Mouse (Mus musculus) adrenal gland, postnatal 14 days (tissue): Measurements from ENCODE around the gene Tnfaip1. TPM values are rescaled to one million over a fixed set of nuclear protein-coding genes. Genes with fewer than 3 reads are reported as not detected.
A peak's percentile ranks its signal among the peaks of the same experiment; 100 is the strongest.

Experiments
- DNase-seq: peaks from one replicate; pipeline ENCODE4 v3.0.0; 2021; ENCODE audit warnings: mixed read lengths
- total RNA-seq: library from RNA; stranded (reverse); gene quantifications from 2 replicates; pipeline ENCODE4 v1.2.3, GENCODE M21; 2021

Tnfaip1 gene
- total RNA-seq, 1 experiment from 2014 or later, result 47.9 TPM

DNA sequence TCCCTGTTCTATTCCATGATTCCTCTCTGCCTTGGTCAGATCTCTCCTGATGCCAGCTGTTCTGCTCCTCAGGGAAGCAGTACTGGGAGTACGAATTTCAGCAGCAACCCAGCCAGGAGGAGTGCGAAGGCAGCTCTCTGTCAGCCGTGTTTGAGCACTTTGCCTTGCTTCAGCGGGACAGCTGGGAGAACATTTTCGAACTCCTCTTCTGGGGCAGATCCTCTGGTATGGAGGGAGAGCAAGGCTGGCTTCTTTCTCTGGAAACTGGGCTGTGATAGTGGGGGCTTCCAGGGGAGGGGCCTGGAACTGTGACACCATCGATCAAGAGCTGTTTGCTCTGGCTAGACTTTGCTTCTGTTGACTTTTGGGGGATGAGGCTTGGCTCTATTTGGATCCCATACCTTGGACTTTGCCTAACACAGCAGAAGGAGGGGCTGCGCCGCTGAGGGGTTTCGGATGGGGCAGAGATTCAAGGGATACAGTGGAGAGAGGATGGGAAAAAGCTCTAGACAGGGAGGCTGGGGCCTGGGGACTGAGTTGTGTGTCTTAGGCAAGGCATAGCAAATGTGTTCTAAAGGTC, 35.4 kb downstream of the Tnfaip1 start:
- no peak for DNase-seq

DNA sequence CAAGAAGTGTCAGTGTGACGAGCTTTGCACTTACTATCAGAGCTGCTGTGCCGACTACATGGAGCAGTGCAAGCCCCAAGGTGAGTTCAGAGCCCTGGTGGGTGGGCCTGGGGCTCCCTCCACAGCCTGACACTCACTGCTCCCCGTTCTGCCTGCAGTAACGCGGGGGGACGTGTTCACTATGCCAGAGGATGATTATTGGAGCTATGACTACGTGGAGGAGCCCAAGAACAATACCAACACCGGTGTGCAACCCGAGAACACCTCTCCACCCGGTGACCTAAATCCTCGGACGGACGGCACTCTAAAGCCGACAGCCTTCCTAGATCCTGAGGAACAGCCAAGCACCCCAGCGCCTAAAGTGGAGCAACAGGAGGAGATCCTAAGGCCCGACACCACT, 36.6 kb downstream of the Tnfaip1 start:
- DNase-seq, result no peak

DNA sequence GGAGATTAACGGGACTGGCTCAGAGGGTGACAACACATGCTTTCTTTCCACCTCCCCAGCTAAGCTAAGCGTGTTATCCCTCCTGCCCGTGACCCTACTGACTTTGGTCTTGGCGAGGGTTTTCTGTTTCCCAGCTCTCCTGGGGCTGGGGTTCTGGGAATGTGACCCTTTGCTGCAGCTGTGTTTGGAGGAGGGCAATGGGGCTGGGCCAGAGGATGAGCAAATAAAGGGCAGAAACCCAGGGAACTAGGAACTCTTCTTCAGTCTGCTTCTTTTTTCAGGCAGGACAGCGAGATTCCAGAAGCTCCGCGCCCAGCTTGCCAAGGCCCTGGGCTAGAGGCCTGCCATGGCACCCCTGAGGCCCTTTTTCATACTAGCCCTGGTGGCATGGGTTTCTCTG, 37.1 kb downstream of the Tnfaip1 start, which contains the start of gene Vtn:
TSS of gene Vtn (plus strand) at position 88 of the 400 bp plus-strand sequence.
- no peak for DNase-seq

DNA sequence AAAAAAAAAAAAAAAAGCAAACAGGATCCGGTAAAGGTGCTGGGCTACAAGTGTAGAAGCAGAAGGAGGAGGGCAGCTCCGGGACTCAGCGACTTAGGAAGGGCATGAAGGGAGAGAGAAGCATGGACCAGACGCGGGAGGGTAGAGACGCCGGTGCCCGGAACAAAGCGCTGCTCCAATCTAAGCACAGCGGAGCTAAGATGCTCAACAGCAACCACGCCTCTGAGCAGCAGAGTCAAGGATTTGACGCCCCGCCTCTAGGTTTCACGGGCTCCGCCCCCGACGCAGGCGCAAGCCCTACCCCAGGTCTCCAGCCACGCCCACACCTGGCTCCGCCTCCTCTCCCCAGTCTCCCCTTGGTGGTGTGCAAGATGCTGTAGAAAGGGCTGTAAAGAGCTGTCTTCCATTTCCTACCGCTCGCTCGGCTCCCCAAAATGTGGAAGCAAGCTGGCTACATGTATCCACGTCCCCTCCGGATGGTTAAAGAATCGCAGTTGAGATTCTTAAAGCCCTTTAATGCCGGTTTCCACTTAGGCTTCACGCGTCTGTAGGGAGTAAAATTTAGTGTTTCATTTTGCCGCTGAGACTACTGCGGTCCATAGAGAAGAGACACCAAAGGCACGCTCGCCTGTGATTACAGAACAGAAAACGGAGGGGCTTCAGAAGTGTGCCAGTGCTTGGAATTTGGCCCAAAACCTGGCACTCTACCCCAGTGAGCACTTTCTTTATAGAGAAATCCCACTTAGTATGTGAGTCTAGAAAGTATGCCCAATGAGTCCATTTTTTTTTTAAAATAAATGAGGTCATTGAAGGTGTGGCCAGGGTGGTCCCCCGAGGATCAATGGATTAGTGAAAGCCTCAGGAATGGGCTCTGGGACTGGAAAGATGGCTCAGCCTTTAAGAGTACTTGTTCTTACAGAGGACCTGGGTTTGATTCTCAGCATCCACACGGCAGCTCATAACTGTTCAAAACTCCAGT, 38.3 kb downstream of the Tnfaip1 start, which contains the start of gene Sarm1:
TSS of gene Sarm1 (minus strand) at position 211 of the 979 bp plus-strand sequence.
- peak; percentile 96 for DNase-seq

DNA sequence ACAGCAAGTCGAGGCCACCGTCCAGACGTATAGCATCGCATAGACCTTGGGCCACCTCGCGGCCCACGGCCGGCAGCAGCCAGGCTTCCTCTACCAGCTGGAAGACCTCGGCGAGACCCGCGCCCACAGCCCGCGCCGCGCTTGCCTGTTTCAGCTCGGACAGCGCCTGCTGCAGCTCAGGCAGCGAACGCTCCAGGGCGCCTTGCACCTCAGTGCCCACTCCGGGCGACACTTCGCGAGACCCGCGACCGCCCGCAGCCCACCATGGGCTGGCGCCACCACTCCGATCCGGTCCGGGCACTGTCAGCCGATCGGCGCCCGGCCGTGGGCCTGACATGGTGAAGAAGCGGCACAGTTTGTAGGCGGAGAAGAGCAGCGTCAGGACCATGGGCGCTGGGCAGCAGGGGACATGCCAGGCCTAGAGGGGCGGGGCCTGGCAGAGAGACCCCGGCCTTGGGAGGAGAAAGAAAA, 39.0 kb downstream of the Tnfaip1 start:
- DNase-seq, result peak; percentile 59

DNA sequence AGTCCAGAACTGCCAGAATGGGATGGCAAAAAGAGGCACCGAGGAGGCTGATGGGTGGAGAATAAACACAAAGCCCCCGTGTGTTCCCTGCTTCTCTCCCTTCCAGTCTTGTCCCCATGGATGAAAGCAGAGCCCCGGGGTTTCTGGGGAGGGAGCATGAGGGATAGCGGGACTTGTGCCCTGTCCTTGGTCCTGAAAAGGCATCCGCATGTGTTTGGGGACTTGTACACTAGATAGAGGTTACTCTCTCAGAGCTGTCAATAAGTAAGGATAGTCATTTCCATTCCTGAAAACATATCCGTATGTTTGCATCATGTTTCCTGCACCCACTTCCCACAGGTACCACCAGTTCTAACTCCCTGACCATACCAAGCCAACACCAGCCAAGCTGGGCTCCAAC, 40.2 kb downstream of the Tnfaip1 start:
- DNase-seq, result peak; percentile 73

DNA sequence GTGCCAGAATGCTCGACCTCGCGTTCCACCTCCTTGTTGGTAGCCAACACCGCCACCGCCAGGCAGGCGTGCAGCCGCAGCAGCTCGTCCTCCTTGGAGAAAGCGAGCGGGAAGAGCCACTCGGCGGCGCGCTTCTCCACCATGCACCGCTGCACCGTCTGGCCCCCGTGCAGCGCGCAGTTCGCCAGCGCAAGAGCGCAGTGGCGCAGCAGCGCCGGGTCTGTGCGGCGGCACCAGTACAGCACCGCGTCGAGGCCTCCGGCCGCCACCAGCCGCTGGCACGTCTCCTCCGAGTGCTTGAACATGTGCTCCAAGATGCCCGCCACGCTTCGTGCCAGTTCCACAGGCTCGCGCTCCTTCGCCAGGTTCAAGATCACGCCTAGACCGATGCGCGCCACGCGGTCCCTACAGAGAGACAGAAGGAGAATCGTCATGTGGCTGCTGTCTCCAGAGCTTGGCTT, 45.3 kb downstream of the Tnfaip1 start:
- peak; percentile 56 for DNase-seq

DNA sequence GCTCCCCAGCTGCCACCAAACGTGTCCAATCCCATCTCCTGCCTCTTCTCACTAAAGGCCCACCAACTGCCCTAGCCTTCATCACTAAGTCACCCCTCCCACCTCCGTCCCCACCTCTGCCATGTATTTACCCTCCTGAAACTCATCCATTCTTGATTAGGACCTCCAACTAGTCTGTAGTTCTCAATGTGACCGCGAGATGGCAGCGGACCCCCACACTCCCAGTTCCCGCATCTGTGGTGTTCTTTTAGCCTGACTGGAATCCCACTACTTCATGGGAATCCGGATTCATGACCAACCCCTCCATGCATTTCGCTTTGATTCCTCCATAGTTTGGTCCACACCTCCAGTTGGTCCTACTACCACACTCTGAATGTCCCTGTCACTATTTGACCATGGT, 48.0 kb downstream of the Tnfaip1 start:
- peak; percentile 83 for DNase-seq

DNA sequence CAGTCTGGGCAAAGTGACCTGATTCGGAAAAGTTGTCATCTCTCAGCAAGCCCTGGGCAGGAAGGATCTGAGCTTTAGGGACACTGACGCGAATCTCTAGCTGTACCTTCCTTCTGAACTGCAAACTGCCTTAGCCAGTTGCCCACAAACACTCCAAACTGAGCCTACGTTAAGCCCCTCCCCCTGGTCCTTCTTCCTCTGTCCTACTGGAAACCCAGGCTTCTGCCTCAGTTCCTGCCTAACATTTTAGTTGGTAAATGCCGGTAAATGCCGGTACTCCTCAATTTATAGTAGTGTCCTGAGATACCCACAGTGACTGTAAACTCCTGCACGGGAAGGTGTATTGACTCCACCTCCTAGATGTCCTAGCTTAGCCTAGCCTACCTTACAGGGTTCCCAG, 52.5 kb downstream of the Tnfaip1 start:
- DNase-seq, result no peak

DNA sequence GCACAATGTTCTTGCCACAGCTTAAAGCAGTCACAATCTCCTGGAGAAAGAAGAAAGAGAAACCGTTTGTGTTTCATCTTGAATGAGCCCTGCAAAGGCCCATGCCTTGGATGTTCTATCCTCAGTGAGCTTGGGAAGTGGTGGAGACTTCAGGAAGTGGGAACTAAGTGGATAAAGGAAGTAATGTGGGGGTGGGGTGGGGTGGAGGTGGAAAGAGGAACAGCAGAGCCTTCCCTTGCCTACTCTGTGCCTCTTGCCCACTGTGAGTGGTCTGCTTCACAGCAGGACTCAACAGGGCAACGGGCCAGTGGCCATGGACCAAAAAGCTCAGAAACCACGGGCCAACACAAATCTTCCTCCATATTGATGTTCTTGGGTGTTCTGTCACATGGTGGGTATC, 60.8 kb downstream of the Tnfaip1 start:
- DNase-seq, result no peak

Other genes starting within 250 kb of the Tnfaip1 start
- 0.41 and 0.83 TPM in 2 replicates for gene BC030499, start 245.5 kb downstream of the Tnfaip1 start, total RNA-seq
- 9.7 and 12.4 TPM in 2 replicates for gene Spag5, start 234.8 kb downstream of the Tnfaip1 start, total RNA-seq
- 8.8 and 9.2 TPM in 2 replicates for gene Aldoc, start 213.4 kb downstream of the Tnfaip1 start, total RNA-seq
- 43.0 and 47.6 TPM in 2 replicates for gene Pigs, start 207.9 kb downstream of the Tnfaip1 start, total RNA-seq
- 24.4 and 26.8 TPM in 2 replicates for gene Unc119, start 192.8 kb downstream of the Tnfaip1 start, total RNA-seq
- gene Foxn1, start 149.8 kb downstream of the Tnfaip1 start, total RNA-seq, result 0.15 TPM in 1 of 2 replicates, not detected in the other
- not detected in 2 replicates for gene Slc13a2, start 114.1 kb downstream of the Tnfaip1 start, total RNA-seq
- 16.7 and 20.5 TPM in 2 replicates for gene Slc46a1, start 70.6 kb downstream of the Tnfaip1 start, total RNA-seq
- 3.3 and 4.9 TPM in 2 replicates for gene Sarm1, start 38.6 kb downstream of the Tnfaip1 start, total RNA-seq
- gene Vtn, start 37.2 kb downstream of the Tnfaip1 start, total RNA-seq, result 23.9 and 283 TPM in 2 replicates
- not detected in 2 replicates for gene Sebox, start 32.9 kb downstream of the Tnfaip1 start, total RNA-seq
- 26.3 and 29.6 TPM in 2 replicates for gene Tmem199, start 24.2 kb downstream of the Tnfaip1 start, total RNA-seq
- gene Poldip2, start 24.1 kb downstream of the Tnfaip1 start, total RNA-seq, result 177 and 186 TPM in 2 replicates
- gene Ift20, start within 50 bp of the Tnfaip1 start, total RNA-seq, result 81.5 and 90.2 TPM in 2 replicates
- 34.1 and 45.0 TPM in 2 replicates for gene Tmem97, start 14.4 kb upstream of the Tnfaip1 start, total RNA-seq
- gene Nlk, start 161.0 kb upstream of the Tnfaip1 start, total RNA-seq, result 51.7 and 53.0 TPM in 2 replicates
- gene Ccnq, start 215.4 kb upstream of the Tnfaip1 start, total RNA-seq, result 34.1 and 35.6 TPM in 2 replicates